Mouse (Mus musculus) heart, adult 2 months (tissue): ENCODE results near the gene Pcsk6.

Source experiments
- EP300 ChIP-seq: fragments of 200-500 bp; IDR thresholded peaks from 2 replicates; pipeline ENCODE4 v1.6.1; 2011; ENCODE audit warnings: low read depth, low read length, control low read depth; ENCODE audit not compliant: insufficient read depth
- POLR2A ChIP-seq: fragments of 200-500 bp; IDR thresholded peaks from 2 replicates; pipeline ENCODE4 v1.6.1; 2011; ENCODE audit warnings: mild to moderate bottlenecking, low read depth, low read length, control low read depth; ENCODE audit not compliant: insufficient read depth

- TF ChIP-seq EP300 (no peak), POLR2A (no peak)
Observed at GRCm38 (mm10) chr7:66001797-66002196, 140.3 kb downstream of the Pcsk6 start.
